Mouse (Mus musculus) cerebellum, adult 11 months (tissue): ENCODE results near the gene U2surp.
"Not testable (repeated sequence)": the region's sequence is repeated elsewhere in the genome, so short reads cannot be mapped to it uniquely, and the experiment has no call there.

Experiments used
- DNase-seq: peaks from one replicate; pipeline ENCODE4 v3.0.0; 2022

The U2surp gene

GRCm38 (mm10) chr9:95533817-95534216 is 22.0 kb upstream of the U2surp start:
- no peak for DNase-seq

DNA sequence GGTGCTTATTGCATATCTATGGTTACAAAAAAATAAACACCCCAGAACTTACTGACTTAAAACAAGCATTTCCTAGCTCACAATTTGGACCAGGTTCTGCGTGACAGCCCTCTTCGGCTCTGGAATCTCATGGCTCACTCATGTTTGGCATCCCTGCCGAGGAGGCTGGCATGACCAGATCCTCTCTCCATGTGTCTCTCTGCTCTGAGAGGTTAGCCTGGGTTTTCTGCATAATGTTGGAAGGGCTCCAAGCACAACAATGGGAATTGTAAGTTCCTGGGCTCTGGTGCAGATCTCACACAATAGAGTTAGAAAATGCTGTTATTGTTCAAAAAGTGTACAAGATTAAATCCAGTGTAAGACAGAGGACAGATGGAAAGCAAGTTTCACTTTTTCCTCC is 19.3 kb upstream of the U2surp start:
- DNase-seq: peak; percentile 55

DNA sequence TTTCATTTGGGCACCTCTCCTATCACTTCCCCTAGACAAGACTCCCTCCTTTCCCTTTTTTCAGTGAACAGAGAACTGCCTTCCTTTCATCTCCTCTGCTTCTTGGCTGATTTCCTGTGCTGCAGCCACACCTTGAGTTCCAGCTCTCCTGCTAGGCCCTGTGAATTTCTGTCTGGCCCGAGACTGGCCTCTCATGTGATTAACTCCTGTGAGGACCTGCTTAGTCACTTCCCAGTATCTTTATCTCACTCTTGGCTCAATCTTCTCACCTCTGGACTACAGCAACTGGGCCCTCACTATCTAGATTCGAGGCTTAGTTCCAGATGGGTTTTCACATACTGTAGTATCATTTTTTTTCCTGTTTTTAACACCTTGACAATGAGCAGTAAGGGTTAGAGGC is 15.9 kb upstream of the U2surp start:
- DNase-seq: no peak

GRCm38 (mm10) chr9:95525961-95526360 is 14.2 kb upstream of the U2surp start:
- peak; percentile 87 for DNase-seq

DNA sequence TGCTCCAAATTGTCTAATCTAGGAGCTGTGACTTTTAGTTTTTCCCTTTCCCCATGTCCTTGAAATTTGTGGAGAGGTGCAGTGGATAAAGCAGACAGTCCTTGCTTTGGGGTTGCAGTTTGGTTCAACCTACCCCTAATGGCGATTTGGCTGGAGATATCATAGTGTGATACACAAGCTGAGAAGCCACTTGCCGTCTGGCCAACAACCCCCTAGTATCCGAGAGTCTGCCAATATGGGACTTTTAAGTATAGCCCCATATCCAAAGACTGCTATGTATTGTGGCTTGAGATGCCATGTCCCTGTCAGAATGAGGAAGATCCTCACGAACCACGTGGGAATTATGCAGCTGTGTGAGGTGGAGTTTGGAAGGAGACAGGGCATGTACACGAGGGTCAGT is 13.6 kb upstream of the U2surp start:
- DNase-seq: no peak

- no peak for DNase-seq
These were observed 10.8 kb upstream of the U2surp start for GRCm38 (mm10) chr9:95522561-95522960.

- DNase-seq: no peak
These were observed 9.8 kb upstream of the U2surp start for GRCm38 (mm10) chr9:95521566-95521965.

DNA sequence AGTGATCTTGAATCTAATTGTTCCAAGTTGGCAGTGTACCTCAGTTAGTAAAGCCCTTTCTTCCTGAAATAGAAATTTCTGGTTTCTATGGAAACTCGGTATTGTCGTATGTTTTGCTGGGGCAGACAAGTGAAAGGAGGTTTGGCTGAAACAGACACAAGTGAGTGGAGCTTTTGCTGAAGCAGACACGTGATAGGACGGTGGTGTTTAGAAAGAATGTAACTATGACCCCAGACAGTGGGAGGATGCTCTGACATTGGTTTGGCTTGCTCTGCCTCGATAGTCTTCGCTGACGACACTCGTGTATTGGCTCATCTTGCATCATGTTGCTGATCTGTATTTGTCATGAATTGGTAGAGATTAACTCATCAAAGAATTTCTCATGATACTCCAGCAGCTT is 9.2 kb upstream of the U2surp start:
- no peak for DNase-seq

- no peak for DNase-seq
These were observed 8.8 kb upstream of the U2surp start for GRCm38 (mm10) chr9:95520563-95520962.

DNA sequence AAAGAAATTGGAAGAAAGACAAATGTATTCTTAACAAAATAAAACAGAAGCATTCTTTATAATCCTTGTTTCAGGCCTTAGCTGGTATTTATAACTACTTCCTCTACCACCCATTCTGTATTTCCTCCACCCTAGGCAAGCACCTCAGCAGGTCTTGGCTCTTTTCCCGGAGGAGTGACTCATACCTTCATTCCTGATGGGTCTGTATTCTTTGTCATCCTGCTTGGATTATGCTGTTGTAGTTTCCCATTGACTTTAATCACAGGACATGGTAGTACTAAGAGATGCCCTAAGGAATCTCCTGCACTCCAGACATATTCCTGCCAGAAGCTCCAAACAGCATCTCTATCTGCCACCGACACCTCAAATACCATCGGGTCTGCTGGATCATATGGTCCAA is 2.6 kb upstream of the U2surp start:
- DNase-seq: not testable (repeated sequence)

DNA sequence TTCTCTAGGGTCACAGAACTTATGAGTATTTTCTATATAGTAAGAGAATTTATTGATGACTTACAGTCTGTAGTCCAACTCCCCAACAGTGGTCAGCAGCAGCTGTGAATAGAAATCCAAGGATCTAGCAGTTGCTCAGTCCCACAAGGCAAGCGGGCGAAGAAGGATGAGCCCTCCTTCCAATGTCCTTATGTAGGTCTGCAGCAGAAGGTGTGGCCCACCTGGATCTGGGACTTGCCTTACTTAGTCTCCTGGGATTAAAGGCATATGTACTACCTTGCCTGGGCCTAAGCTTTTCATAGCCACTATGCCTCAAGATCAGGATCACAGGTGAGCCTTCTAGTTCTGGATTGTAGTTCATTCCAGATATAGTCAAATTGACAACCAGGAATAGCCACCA is 2.0 kb upstream of the U2surp start:
- no peak for DNase-seq

- no peak for DNase-seq
These were observed 685 bp upstream of the U2surp start for GRCm38 (mm10) chr9:95512331-95513030.

DNA sequence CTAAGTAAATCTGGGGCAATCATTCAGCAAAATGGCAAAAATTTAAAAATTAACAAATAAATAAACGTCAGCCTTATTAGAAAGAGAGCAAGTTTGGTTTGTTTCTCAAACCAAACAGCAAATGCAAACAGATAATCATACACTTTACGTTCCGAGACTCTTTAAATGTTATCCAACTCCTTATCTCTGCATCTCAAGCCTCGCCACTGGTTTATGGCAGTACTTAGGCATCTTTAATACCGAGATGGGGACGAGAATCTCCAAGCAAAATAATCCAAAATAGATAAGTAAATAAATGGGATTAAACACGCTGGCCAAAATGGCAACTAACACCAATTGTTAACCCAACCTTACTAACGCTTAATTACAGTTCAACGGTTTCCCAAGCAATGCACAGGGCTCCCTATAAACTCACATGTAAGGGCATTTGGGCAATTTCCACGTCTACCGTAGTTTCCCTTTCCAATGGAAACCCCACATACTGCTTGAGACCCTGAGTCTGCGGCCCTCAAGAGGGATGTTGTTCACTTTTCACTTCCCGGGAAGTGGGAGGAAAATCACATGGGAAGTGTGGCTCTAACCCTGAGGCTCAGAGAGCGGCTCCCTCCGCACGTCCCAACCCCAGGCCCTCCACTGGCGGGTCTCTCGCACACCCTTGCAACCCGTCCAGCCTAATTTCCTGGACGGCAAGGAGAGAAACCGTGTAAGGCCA is 947 bp downstream of the U2surp start:
- no peak for DNase-seq

- no peak for DNase-seq
These were observed 6.1 kb downstream of the U2surp start for GRCm38 (mm10) chr9:95505666-95506065.

GRCm38 (mm10) chr9:95499848-95500247 is 11.9 kb downstream of the U2surp start:
- DNase-seq: no peak

DNA sequence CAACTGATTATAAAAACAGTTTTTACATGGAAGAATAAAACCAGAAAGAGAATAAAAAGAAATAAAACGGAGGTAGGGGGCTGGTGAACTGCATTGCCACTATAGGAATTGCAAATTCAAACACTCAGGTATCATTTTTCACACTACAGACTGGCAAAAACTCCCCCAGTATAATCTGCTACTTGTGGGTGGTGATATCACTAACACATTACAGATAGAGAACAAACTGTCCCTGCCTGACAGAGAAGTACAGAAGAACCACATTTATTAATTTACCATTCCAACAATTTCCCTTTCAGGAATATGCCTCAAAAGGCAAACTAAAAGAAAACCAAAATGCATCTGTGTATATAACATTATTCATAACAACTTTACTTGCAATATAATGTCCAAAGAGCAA is 16.8 kb downstream of the U2surp start:
- DNase-seq: no peak

GRCm38 (mm10) chr9:95493393-95493792 is 18.4 kb downstream of the U2surp start:
- no peak for DNase-seq

DNA sequence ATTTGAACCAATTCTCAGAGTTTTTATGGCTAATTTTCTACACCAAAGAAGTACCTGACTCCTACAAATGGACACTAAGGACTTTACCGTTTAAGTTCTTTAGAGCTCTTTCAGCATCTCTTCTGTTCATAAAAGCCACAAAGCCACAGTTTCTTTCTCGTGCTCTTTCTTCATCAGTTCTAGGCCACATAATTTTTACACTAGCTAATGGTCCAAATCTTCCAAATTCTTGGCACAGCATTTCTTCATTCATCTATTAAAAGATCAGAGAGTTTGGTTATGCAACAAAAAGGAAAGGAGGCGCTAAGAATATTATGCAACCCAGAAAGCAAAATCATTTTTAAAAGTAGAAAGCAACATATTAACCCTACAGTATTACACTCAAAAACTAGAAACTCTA is 21.8 kb downstream of the U2surp start:
- DNase-seq: no peak

DNA sequence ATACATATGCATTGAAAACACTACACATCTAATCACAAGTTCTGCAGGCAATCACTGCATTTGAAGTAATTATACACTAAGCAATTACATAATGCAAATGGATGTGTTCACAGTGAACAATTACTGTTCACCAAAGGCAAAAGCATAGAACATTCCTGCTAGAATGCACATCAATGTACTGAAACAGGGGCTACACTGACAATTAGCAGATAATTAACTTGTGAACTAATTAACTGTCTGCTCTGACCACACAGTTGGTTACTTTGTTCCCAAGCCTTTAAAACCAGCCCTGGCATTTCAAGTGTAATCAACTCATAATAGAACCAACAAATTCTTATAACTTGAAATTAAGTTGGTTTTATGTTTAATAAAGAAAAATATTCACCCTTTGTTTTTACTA is 22.9 kb downstream of the U2surp start:
- DNase-seq: no peak

- no peak for DNase-seq
These were observed 31.8 kb downstream of the U2surp start for GRCm38 (mm10) chr9:95479981-95480380.

DNA sequence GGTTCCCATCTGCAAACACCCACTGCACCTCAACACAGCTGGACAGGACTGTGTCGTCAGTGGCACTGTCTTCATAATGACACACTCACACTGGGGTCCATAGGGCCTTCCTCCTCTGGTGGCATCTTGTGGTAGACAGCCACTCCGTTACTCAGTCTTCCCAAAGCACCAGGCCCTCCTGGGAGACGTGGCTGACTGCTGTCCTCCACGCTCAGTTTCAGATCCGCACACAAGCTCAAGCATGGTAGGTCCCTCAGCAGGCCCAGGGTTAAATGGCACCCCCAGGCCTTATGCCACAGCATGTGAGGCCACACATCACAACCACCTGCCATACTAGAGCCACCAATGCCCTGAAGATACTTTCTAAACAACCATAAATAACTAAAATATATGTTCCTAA is 33.4 kb downstream of the U2surp start:
- DNase-seq: no peak

- DNase-seq: no peak
These were observed 38.9 kb downstream of the U2surp start for GRCm38 (mm10) chr9:95472926-95473325.

DNA sequence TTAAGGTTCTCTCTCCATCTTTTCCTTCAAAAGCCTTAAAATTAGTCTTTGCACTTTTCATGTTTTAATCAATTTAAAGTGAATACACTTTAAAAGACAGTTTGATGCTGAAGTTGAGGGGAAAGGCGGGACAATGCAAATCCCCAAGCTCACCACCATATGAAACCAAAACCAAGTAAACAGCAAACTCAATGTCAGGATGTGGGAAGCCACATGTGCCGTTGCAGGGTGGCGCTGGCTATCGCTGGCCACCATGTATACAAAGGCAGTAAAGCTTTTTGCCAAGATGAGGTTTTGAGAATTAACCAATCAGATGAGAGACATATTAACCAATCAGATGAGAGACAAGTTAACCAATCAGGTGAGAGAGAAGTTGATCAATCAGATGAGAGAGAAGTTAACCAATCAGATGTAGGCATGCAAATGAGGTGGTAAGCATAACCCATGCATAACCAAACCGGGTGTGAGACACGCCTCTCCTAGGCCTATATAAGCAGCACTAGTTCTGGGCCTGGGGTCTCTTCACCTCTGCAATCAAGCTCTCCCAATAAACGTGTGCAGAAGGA is 42.7 kb downstream of the U2surp start:
- DNase-seq: not testable (repeated sequence)

DNA sequence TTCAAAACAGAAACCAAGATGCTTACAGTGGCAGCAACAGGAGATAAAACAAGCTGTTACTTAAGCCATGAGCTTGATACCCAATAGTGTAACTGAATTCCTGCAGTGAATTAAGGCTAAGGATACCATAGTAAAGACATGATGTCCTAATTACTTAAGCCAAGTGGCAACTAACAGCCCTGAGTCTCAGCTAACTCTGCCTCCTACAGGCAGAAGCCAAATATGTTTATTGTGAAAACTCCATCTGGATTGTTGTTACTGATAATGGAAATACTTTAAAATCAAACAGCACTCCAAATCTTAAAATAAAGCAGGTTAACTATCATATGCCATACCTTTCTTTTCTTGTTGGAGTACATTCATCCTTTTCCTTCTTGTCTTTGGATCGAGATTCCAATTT is 47.8 kb downstream of the U2surp start:
- no peak for DNase-seq
